Mouse (Mus musculus): ENCODE data around the gene 1500009C09Rik.

DNA sequence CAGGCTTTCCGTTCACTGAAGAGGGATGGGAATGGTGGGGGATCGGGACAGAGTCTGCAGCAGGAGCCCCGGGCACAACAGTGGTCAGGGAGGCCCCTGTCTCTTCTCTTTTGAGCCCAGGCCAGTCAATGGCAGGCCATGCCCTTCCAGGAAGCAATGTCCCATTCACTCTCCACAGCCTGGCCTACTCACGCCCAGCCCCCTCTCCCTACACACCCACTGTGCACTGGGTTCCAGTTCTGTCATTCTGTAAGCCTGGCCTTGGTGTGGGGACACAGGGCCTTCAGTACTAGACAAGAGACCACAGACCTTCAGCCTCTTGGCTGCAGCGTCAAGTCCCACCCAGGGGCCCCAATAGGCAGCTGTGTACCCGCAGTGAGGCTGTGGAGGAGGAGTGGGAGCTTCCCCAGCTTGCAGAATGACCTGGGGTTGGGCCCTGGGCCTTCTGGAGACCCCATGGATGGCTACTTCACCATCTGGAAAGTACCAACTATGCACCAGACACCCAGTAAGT lies 22.0 kb upstream of the 1500009C09Rik start:
- TF ChIP-seq CTCF (IDR thresholded peaks at IDR 0.05; ENCODE audit: low read depth) (no peak), EP300 (IDR thresholded peaks at IDR 0.05; ENCODE audit: low read depth) (no peak; the same call in 1 of the 2 replicates)
